Mouse (Mus musculus) left cerebral cortex, adult 9 months (tissue): ENCODE measurements at regions not wholly inside any gene's neighbourhood (a gene's known extent, or its start where the extent isn't known, plus 50 kb on each side); places are given as distances from the start of the nearest gene placed in this dataset.
"Not testable (repeated sequence)": the region's sequence is repeated elsewhere in the genome, so short reads cannot be mapped to it uniquely, and the experiment has no call there.

Experiments used
- DNase-seq, 2 experiments: peaks; one replicate each; pipeline ENCODE4 v3.0.0; 2022; ENCODE audit warnings: low spot score in 2 of 2

GRCm38 (mm10) chr16:56323828-56324227 is 119.7 kb downstream of the Impg2 start:
- not testable (repeated sequence) for DNase-seq

- no peak for DNase-seq
Observed at GRCm38 (mm10) chr16:56349415-56349814, 128.3 kb upstream of the Abi3bp start.

GRCm38 (mm10) chr16:56352888-56353287 is 124.8 kb upstream of the Abi3bp start:
- DNase-seq = no peak

- no peak for DNase-seq
Observed at GRCm38 (mm10) chr16:56359101-56359500, 118.6 kb upstream of the Abi3bp start.

GRCm38 (mm10) chr16:56360992-56361391 is 116.7 kb upstream of the Abi3bp start:
- no peak for DNase-seq

- no peak for DNase-seq
Observed at GRCm38 (mm10) chr16:56378356-56378755, 99.3 kb upstream of the Abi3bp start.

- no peak for DNase-seq
Observed at GRCm38 (mm10) chr16:56380680-56381079, 97.0 kb upstream of the Abi3bp start.

GRCm38 (mm10) chr16:56386539-56386938 is 91.1 kb upstream of the Abi3bp start:
- DNase-seq = no peak

- peak; percentile 20 to 61 for DNase-seq
Observed at GRCm38 (mm10) chr16:56392843-56393242, 84.8 kb upstream of the Abi3bp start.

GRCm38 (mm10) chr16:56396586-56396985 is 81.1 kb upstream of the Abi3bp start:
- no peak for DNase-seq

GRCm38 (mm10) chr16:56399541-56399940 is 78.1 kb upstream of the Abi3bp start:
- DNase-seq = peak; percentile 33 to 37

- DNase-seq = peak in 1 of 2 experiments; percentile 47
Observed at GRCm38 (mm10) chr16:56423761-56424160, 53.9 kb upstream of the Abi3bp start.
